Mouse (Mus musculus) brain, embryonic 14.5 days (tissue): ENCODE data around the gene Itga7.

ENCODE experiments used
- CTCF ChIP-seq: fragments of 200-500 bp; IDR thresholded peaks from 2 replicates; pipeline ENCODE4 v1.5.1; 2012; ENCODE audit warnings: inconsistent platforms, mild to moderate bottlenecking, moderate library complexity, borderline replicate concordance; ENCODE audit not compliant: insufficient read depth, insufficient read length; ENCODE audit errors: extremely low read depth
- POLR2A ChIP-seq: fragments of 200-500 bp; IDR thresholded peaks from 2 replicates; pipeline ENCODE4 v1.6.1; 2012; ENCODE audit warnings: mild to moderate bottlenecking, inconsistent platforms, borderline replicate concordance; ENCODE audit not compliant: poor library complexity, insufficient read depth, insufficient read length, severe bottlenecking; ENCODE audit errors: extremely low read depth

DNA sequence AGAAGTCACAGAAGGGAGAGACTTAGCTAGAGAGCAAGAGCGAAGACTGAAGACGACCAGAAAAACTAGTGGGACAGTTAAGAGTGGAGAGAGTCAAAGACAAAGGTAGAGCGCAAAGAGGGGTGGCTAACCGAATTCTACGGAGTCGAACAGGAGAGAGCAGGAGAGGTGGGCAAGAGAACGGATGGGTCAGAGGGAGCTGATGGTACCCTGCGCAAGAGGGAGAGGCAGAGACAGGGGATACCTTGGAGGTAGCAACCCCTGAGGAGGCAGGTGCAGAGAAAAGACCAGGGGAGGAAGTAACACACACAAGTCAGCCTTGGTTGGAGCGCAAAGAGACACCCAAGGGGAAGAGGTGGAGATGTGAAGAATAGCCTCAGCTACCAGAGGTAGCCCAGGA lies 41.4 kb upstream of the Itga7 start:
- TF ChIP-seq CTCF (no peak), POLR2A (no peak)
